In the genomic region with DNA sequence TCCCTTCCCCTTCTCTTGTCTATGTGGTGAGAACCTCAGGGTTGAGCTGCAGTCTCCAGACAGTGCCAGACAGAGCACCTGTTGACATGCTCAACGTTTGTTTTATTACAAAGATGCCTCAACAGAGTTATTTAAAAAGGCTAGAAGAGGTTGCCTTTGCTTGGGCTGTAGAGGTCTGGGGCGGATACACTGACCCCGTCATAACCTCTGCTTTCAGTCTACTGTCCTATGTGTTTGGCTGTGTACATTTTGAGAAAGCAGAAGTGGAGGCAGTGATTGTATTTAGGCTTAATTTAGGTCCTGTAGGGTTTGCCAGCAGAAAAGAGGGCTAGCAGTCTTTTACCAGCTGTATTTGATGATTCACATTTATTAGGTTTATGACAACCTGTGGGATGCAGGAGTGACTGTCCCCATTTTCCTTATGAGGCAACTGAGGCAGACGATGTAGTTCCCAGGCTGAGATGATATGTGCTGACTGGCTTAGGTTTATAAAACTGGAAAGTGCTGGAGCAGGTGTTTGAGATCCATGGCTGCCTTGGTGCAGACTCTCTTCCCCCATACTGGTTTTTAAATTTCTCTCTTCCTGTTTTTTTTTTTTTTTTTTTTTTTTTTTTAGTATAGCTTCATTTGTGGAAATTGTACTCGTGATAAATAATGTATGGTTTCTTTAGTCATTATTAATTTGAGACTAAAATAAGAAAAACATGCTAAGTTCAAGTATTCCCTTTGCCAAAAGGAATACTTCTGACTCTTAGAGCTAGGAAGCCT, we compare ENCODE assay signal across 21 mouse cellular contexts. TPM values are rescaled to one million over a fixed set of nuclear protein-coding genes. Genes with fewer than 3 reads are reported as not detected.
DNase-seq lines count a peak whose midpoint lies in the region; ATAC-seq and TF ChIP-seq lines count a peak whose summit lies in the region.
"Had no signal": no experiment of that assay in that cellular context is flagged by ENCODE, and none has a peak within 500 bp of the region (broad histone marks: within the 10 kb centered on the region; RNA-seq: fewer than 3 reads in every experiment).

No protein-coding gene starts in this region.

- H3K9me3 ChIP-seq in midbrain, embryonic 10.5 days (replicated peaks) = no peaks in the 10 kb centered on the region
- H3K9me3 ChIP-seq: heart, embryonic 13.5 days; limb, embryonic 13.5 days; lung, embryonic 15.5 days had no signal

- no peak for TF ChIP-seq CTCF in left cerebral cortex, adult 2 months (IDR thresholded peaks at IDR 0.05)

- H3K36me3 ChIP-seq in midbrain, embryonic 10.5 days = no peaks in the 10 kb centered on the region
- H3K36me3 ChIP-seq: heart, embryonic 13.5 days; limb, embryonic 13.5 days; lung, embryonic 15.5 days had no signal

- peaks cover 34% of the 10 kb centered on the region for H3K4me1 ChIP-seq in midbrain, embryonic 10.5 days

- no peaks in the 10 kb centered on the region for H3K27me3 ChIP-seq in midbrain, embryonic 10.5 days (ENCODE audit: low read depth, poor library complexity, severe bottlenecking)
- H3K27me3 ChIP-seq: heart, embryonic 13.5 days; limb, embryonic 13.5 days; lung, embryonic 15.5 days had no signal

- WGBS in midbrain, embryonic 10.5 days = 90% methylated on average over 5 of the region's 5 CpGs

- ATAC-seq in common myeloid progenitor, adult 5-6 weeks (replicated peaks; ENCODE audit: low read depth, poor library complexity, severe bottlenecking) = peak; percentile 46
- ATAC-seq in neutrophil, adult 5-6 weeks (ENCODE audit: extremely low read depth, insufficient number of reproducible peaks, low FRiP score, poor library complexity, severe bottlenecking) = peak; percentile 58; the same call in 1 of the 2 replicates
- ATAC-seq: forebrain, embryonic 14.5 days; inflammation-experienced regulatory T-cells, adult 6 months; midbrain, embryonic 16.5 days had no signal

- H3K27ac ChIP-seq in left cerebral cortex, adult 2 months = peak overlapping the region; percentile 70
- H3K27ac ChIP-seq in midbrain, embryonic 10.5 days (replicated peaks) = no peak overlapping the region
- H3K27ac ChIP-seq: heart, embryonic 13.5 days; hindbrain, embryonic 14.5 days; limb, embryonic 13.5 days; liver, embryonic 14.5 days; lung, embryonic 15.5 days had no signal

- no peak for DNase-seq in left cerebral cortex, adult 2 months (ENCODE audit: extremely low spot score in 1 of 2, low spot score in 2 of 2)
- no peak for DNase-seq in left cerebral cortex, adult 18-20 months (ENCODE audit: low spot score in 2 of 2)
- peak; percentile 20 to 29 for DNase-seq in B cell, adult 2 months
- no peak for DNase-seq in c-Kit-positive CD71-positive TER-119-positive erythroid progenitor cells, embryonic 14.5 days (ENCODE audit: low spot score)
- no peak for DNase-seq in midbrain, embryonic 10.5 days (ENCODE audit: low spot score)
- DNase-seq: adrenal gland, postnatal 14 days; cerebellum, adult 11 months; cerebellum, postnatal 36 days; heart, adult 18-20 months; kidney, adult 18-20 months; lung, postnatal 36 days had no signal

- intact Hi-C loops in left cerebral cortex, adult 2 months (cut with DNase I) = no loop called here

- H3K4me3 ChIP-seq in left cerebral cortex, adult 2 months = no peak overlapping the region
- H3K4me3 ChIP-seq in midbrain, embryonic 10.5 days = no peak overlapping the region
- H3K4me3 ChIP-seq: heart, embryonic 13.5 days; limb, embryonic 13.5 days; lung, embryonic 15.5 days had no signal

RNA-seq across cellular contexts. Expression of a gene that starts 40.0 kb away (rescaled TPM):
- 100 to 1,000 TPM; 122 to 125 TPM for total RNA-seq in left cerebral cortex, adult 2 months (2021)
- 100 to 1,000 TPM; 116 to 119 TPM for total RNA-seq in left cerebral cortex, adult 18-20 months (2021)
- 34.6 and 59.2 TPM in 2 replicates for total RNA-seq in common myeloid progenitor, adult 5-6 weeks (2017)
- total RNA-seq in neutrophil, adult 5-6 weeks (2017) = 49.9 and 58.7 TPM in 2 replicates
- polyA plus RNA-seq in midbrain, embryonic 10.5 days (2016; fragmentation: Nextera tagmentation; extraction: Ambion mirVana) = 93.9 and 102 TPM in 2 replicates

Comparison
In these comparisons a context has a peak if more than half of its experiments do, and no peak if none do; other contexts are left out.
1. DNase-seq: peak in B cell, adult 2 months (2 of 2); none in left cerebral cortex, adult 2 months (0 of 2), left cerebral cortex, adult 18-20 months (0 of 2), c-Kit-positive CD71-positive TER-119-positive erythroid progenitor cells, embryonic 14.5 days (single experiment) and midbrain, embryonic 10.5 days (single experiment).